Mouse (Mus musculus): ENCODE data around the gene Pfn4.

DNA sequence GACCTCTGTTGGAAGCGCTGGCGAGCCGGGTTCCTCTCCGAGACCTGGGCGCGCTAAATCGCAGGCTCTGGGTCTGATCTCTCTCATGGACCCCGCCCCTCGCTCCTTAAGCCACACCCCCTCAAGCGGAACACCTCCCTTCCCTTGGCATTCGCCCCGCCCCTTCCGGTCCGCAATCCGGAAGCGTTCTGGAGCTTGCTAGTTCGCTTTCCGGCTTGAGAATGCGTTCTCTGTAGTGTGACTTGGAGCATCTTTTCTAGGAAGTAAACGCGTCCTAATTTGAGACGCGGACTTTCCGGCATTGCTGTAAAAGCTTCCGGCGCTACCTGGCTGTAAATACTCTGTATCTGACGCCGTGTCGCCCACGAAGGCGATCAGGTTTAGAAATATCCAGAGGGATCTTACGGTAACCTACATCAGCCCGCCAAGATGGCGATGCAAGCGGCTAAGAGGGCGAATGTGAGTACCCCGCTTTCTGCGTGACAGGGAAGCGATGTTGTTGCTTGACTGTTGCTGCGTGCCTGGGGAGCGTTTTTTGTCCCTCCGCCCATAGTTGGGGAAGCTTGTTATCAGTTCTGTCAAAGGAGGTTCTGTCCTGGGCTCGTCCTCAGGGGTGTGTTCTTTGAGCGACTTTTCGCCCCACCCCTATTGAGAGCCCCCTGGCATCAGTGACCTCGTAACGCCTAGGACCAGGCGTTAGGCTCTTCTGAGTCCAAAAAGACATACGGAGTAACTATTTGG lies 48.7 kb downstream of the Pfn4 start, which contains the start of gene Sf3b6:
- TF ChIP-seq CTCF (IDR thresholded peaks at IDR 0.05; ENCODE audit: low read depth) (no peak), EP300 (optimal IDR thresholded peaks at IDR 0.05) (no peak)

Measured in stomach, postnatal 0 days (tissue).